Mouse (Mus musculus): ENCODE data around the gene Atrnl1. TPM values are rescaled to one million over a fixed set of nuclear protein-coding genes. Genes with fewer than 3 reads are reported as not detected.

The Atrnl1 gene
- polyA plus RNA-seq, 1 experiment, result 12.3 TPM

DNA sequence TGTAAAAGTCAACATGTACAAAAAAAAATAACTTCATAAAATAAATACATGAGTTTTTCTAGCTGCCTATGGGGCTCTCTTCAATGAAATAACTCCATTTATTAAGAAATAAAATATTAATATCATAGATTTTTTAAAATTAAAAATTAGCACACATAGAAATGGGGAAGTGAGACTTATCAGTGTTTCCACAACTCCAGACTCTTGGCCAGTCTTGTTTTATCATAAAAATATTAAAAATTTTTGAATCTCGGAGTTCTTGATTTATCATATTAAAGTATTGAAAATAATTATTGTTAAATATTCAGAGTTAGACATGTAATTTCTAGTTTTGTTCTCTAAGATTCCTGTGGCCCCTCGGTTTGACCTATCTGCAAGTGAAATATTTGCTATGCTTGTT, 337.7 kb downstream of the Atrnl1 start:
- Histone ChIP-seq H3K27ac (ENCODE audit: insufficient read depth, low read length) (no peak overlapping the region), H3K4me3 (ENCODE audit: low read depth, low read length) (no peak overlapping the region), H3K4me1 (ENCODE audit: control insufficient read depth, insufficient read depth, low read length) (no peaks in the 10 kb centered on the region), H3K9me3 (replicated peaks; ENCODE audit: control insufficient read depth, insufficient read depth, low read length, poor library complexity, severe bottlenecking) (no peaks in the 10 kb centered on the region), H3K9ac (ENCODE audit: low read depth, poor library complexity, severe bottlenecking) (no peak overlapping the region), H3K27me3 (ENCODE audit: control insufficient read depth, insufficient read depth, low read length, poor library complexity, severe bottlenecking) (no peaks in the 10 kb centered on the region), H3K36me3 (ENCODE audit: control insufficient read depth, insufficient read depth, low read length, poor library complexity, severe bottlenecking) (no peaks in the 10 kb centered on the region)
- TF ChIP-seq POLR2A (IDR thresholded peaks at IDR 0.05; ENCODE audit: insufficient read depth, low read length), result no peak
- no peak for TF ChIP-seq EP300 (IDR thresholded peaks at IDR 0.05; ENCODE audit: insufficient read depth, low read depth, low read length)
- no peak for TF ChIP-seq CTCF (IDR thresholded peaks at IDR 0.05; ENCODE audit: low read depth, low read length)

DNA sequence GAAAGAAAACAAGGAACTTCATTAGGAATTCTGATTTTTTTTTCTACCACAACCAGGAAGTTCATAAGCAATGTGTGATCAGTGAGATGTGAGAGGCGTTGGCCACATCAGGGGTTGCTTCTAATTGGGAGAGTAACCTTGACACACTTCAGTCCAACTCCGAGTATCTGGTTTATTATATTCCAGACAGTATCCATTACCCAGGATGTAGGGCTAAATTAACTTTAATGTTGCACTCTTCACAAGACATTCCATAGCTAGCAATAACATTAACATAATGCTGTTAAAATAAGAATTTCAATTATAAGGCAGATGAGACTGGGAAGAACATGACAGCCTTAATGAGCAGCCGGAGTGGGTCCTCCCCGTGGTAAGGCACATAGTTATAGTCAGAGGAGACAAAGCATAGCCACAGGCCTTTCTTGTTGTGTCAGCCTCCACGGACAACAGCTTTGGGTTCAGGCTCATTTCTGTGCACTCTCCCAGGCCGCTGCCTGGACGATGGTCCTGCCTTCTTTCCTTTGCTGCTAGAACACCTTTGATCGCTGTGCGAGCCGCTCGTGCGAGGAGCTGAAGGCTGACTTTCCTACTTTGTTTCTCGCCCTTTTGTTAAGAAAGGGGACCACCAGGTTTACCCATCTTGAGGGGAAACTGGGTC, 338.6 kb downstream of the Atrnl1 start:
- no peak overlapping the region for H3K9ac ChIP-seq (ENCODE audit: low read depth, poor library complexity, severe bottlenecking)
- H3K4me1 ChIP-seq (ENCODE audit: control insufficient read depth, insufficient read depth, low read length), result no peaks in the 10 kb centered on the region
- H3K36me3 ChIP-seq (ENCODE audit: control insufficient read depth, insufficient read depth, low read length, poor library complexity, severe bottlenecking), result no peaks in the 10 kb centered on the region
- no peak overlapping the region for H3K27ac ChIP-seq (ENCODE audit: insufficient read depth, low read length)
- H3K9me3 ChIP-seq (replicated peaks; ENCODE audit: control insufficient read depth, insufficient read depth, low read length, poor library complexity, severe bottlenecking), result no peaks in the 10 kb centered on the region
- H3K4me3 ChIP-seq (ENCODE audit: low read depth, low read length), result no peak overlapping the region
- no peaks in the 10 kb centered on the region for H3K27me3 ChIP-seq (ENCODE audit: control insufficient read depth, insufficient read depth, low read length, poor library complexity, severe bottlenecking)
- TF ChIP-seq CTCF (IDR thresholded peaks at IDR 0.05; ENCODE audit: low read depth, low read length) (no peak), POLR2A (IDR thresholded peaks at IDR 0.05; ENCODE audit: insufficient read depth, low read length) (no peak), EP300 (IDR thresholded peaks at IDR 0.05; ENCODE audit: insufficient read depth, low read depth, low read length) (no peak)

DNA sequence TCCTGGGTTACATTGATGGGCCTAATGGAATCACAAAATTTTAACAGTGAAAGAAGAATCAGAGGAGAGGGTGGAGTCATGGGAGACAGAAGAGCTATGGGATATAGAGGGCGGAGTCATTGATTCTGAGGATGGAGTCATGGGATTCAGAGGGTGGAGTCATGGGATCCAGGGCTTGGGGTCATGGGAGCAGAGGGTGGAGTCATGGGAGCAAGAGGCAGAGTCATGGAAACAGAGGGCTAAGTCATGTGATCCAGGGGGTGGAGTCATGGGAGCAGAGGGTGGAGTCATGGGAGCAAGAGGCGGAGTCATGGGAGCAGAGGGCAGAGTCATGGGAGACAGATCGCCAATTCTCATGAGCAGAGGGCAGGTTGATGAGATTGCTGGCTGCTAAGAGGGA, 343.3 kb downstream of the Atrnl1 start:
- Histone ChIP-seq H3K27me3 (ENCODE audit: control insufficient read depth, insufficient read depth, low read length, poor library complexity, severe bottlenecking) (no peaks in the 10 kb centered on the region), H3K4me3 (ENCODE audit: low read depth, low read length) (no peak overlapping the region), H3K36me3 (ENCODE audit: control insufficient read depth, insufficient read depth, low read length, poor library complexity, severe bottlenecking) (no peaks in the 10 kb centered on the region), H3K4me1 (ENCODE audit: control insufficient read depth, insufficient read depth, low read length) (peaks cover 1% of the 10 kb centered on the region), H3K9ac (ENCODE audit: low read depth, poor library complexity, severe bottlenecking) (no peak overlapping the region), H3K9me3 (replicated peaks; ENCODE audit: control insufficient read depth, insufficient read depth, low read length, poor library complexity, severe bottlenecking) (no peaks in the 10 kb centered on the region), H3K27ac (ENCODE audit: insufficient read depth, low read length) (no peak overlapping the region)
- TF ChIP-seq CTCF (IDR thresholded peaks at IDR 0.05; ENCODE audit: low read depth, low read length) (no peak), POLR2A (IDR thresholded peaks at IDR 0.05; ENCODE audit: insufficient read depth, low read length) (no peak), EP300 (IDR thresholded peaks at IDR 0.05; ENCODE audit: insufficient read depth, low read depth, low read length) (no peak)

GRCm38 (mm10) chr19:57956459-57956858, 345.6 kb downstream of the Atrnl1 start:
- TF ChIP-seq EP300 (IDR thresholded peaks at IDR 0.05; ENCODE audit: insufficient read depth, low read depth, low read length), result 0 out of 2 replicates have a peak, but pooled peaks have one; percentile 53
- no peak for TF ChIP-seq CTCF (IDR thresholded peaks at IDR 0.05; ENCODE audit: low read depth, low read length)
- no peaks in the 10 kb centered on the region for H3K27me3 ChIP-seq (ENCODE audit: control insufficient read depth, insufficient read depth, low read length, poor library complexity, severe bottlenecking)
- peak overlapping the region; percentile 47 for H3K27ac ChIP-seq (ENCODE audit: insufficient read depth, low read length)
- H3K36me3 ChIP-seq (ENCODE audit: control insufficient read depth, insufficient read depth, low read length, poor library complexity, severe bottlenecking), result no peaks in the 10 kb centered on the region
- H3K4me3 ChIP-seq (ENCODE audit: low read depth, low read length), result no peak overlapping the region
- H3K4me1 ChIP-seq (ENCODE audit: control insufficient read depth, insufficient read depth, low read length), result peaks cover 1% of the 10 kb centered on the region
- no peaks in the 10 kb centered on the region for H3K9me3 ChIP-seq (replicated peaks; ENCODE audit: control insufficient read depth, insufficient read depth, low read length, poor library complexity, severe bottlenecking)
- H3K9ac ChIP-seq (ENCODE audit: low read depth, poor library complexity, severe bottlenecking), result no peak overlapping the region

DNA sequence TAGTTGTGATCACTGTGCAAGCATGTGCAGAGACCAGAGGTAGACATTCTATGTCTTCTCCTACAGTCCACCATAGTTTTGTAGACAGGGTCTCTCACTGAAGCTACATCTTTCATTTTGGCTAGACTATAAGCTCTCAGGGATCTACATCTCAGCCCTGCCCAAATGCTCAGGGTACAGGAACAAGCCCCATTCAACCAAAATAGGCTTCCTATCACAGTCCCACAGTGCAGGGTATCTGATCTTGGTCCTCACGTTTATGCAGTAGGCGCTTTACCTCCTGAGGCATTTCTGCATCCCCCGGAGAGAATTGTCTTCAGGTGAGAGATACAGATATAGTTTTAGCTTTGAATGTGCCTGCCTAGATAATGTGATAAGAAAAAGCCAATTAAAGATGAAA, 346.5 kb downstream of the Atrnl1 start:
- Histone ChIP-seq H3K27me3 (ENCODE audit: control insufficient read depth, insufficient read depth, low read length, poor library complexity, severe bottlenecking) (no peaks in the 10 kb centered on the region), H3K9me3 (replicated peaks; ENCODE audit: control insufficient read depth, insufficient read depth, low read length, poor library complexity, severe bottlenecking) (no peaks in the 10 kb centered on the region), H3K4me1 (ENCODE audit: control insufficient read depth, insufficient read depth, low read length) (peaks cover 1% of the 10 kb centered on the region), H3K4me3 (ENCODE audit: low read depth, low read length) (no peak overlapping the region), H3K9ac (ENCODE audit: low read depth, poor library complexity, severe bottlenecking) (no peak overlapping the region), H3K36me3 (ENCODE audit: control insufficient read depth, insufficient read depth, low read length, poor library complexity, severe bottlenecking) (no peaks in the 10 kb centered on the region), H3K27ac (ENCODE audit: insufficient read depth, low read length) (peak overlapping the region; percentile 47)
- no peak for TF ChIP-seq CTCF (IDR thresholded peaks at IDR 0.05; ENCODE audit: low read depth, low read length)
- no peak for TF ChIP-seq EP300 (IDR thresholded peaks at IDR 0.05; ENCODE audit: insufficient read depth, low read depth, low read length)

GRCm38 (mm10) chr19:57958154-57958553, 347.3 kb downstream of the Atrnl1 start:
- Histone ChIP-seq H3K9ac (ENCODE audit: low read depth, poor library complexity, severe bottlenecking) (no peak overlapping the region), H3K27me3 (ENCODE audit: control insufficient read depth, insufficient read depth, low read length, poor library complexity, severe bottlenecking) (no peaks in the 10 kb centered on the region), H3K4me3 (ENCODE audit: low read depth, low read length) (no peak overlapping the region), H3K36me3 (ENCODE audit: control insufficient read depth, insufficient read depth, low read length, poor library complexity, severe bottlenecking) (no peaks in the 10 kb centered on the region), H3K9me3 (replicated peaks; ENCODE audit: control insufficient read depth, insufficient read depth, low read length, poor library complexity, severe bottlenecking) (no peaks in the 10 kb centered on the region), H3K4me1 (ENCODE audit: control insufficient read depth, insufficient read depth, low read length) (peaks cover 1% of the 10 kb centered on the region), H3K27ac (ENCODE audit: insufficient read depth, low read length) (no peak overlapping the region)
- TF ChIP-seq POLR2A (IDR thresholded peaks at IDR 0.05; ENCODE audit: insufficient read depth, low read length) (no peak), EP300 (IDR thresholded peaks at IDR 0.05; ENCODE audit: insufficient read depth, low read depth, low read length) (no peak), CTCF (IDR thresholded peaks at IDR 0.05; ENCODE audit: low read depth, low read length) (no peak)
